Mouse (Mus musculus) gastrocnemius, postnatal 14 days (tissue): ENCODE data around the gene Zcchc7. TPM values are rescaled to one million over a fixed set of nuclear protein-coding genes. Genes with fewer than 3 reads are reported as not detected.
A peak's percentile ranks its signal among the peaks of the same experiment; 100 is the strongest.
"Not testable (repeated sequence)": the region's sequence is repeated elsewhere in the genome, so short reads cannot be mapped to it uniquely, and the experiment has no call there.

Experiments
- DNase-seq: peaks from one replicate; pipeline ENCODE4 v3.0.0; 2021; ENCODE audit warnings: mixed read lengths
- intact Hi-C: fragments of 180-260 bp; cut with DNase I; formaldehyde crosslinking; loops from one replicate; pipeline ENCODE4 v1.15.1; 2025; ENCODE audit warnings: low total_unique reads
- total RNA-seq, 2 experiments: library from RNA; stranded (reverse); gene quantifications; 2 replicates each; pipeline ENCODE4 v1.2.3; 2021

Zcchc7 gene
- total RNA-seq, 2 experiments from 2014 or later = 13.1 to 13.4 TPM

GRCm38 (mm10) chr4:44756134-44756951, 666 bp downstream of the Zcchc7 start:
- intact Hi-C loops = no loop called here
- peak; percentile 92 for DNase-seq

GRCm38 (mm10) chr4:44757131-44757530, 1.5 kb downstream of the Zcchc7 start:
- intact Hi-C loops, DNase-seq: not testable (repeated sequence)

- intact Hi-C loops = no loop called here
- no peak for DNase-seq
Observed at GRCm38 (mm10) chr4:44774890-44775289, 19.2 kb downstream of the Zcchc7 start.

GRCm38 (mm10) chr4:44776651-44777050, 21.0 kb downstream of the Zcchc7 start:
- intact Hi-C loops = no loop called here

GRCm38 (mm10) chr4:44777101-44777500, 21.4 kb downstream of the Zcchc7 start:
- intact Hi-C loops = no loop called here
- no peak for DNase-seq

More at GRCm38 (mm10) chr4:44776651-44777050, 21.0 kb downstream of the Zcchc7 start:
- DNase-seq = peak; percentile 6

GRCm38 (mm10) chr4:44777711-44778110, 22.0 kb downstream of the Zcchc7 start:
- intact Hi-C loops = no loop called here
- no peak for DNase-seq

GRCm38 (mm10) chr4:44778316-44778715, 22.6 kb downstream of the Zcchc7 start:
- DNase-seq = no peak
- intact Hi-C loops = no loop called here

GRCm38 (mm10) chr4:44780462-44781157, 24.9 kb downstream of the Zcchc7 start:
- DNase-seq = no peak
- intact Hi-C loops = no loop called here

GRCm38 (mm10) chr4:44781494-44781893, 25.8 kb downstream of the Zcchc7 start:
- no peak for DNase-seq
- intact Hi-C loops = no loop called here

GRCm38 (mm10) chr4:44783566-44784292, 28.1 kb downstream of the Zcchc7 start:
- intact Hi-C loops = no loop called here
- DNase-seq = no peak

- no peak for DNase-seq
Observed at GRCm38 (mm10) chr4:44812855-44813254, 57.2 kb downstream of the Zcchc7 start.

GRCm38 (mm10) chr4:44813770-44814169, 58.1 kb downstream of the Zcchc7 start:
- intact Hi-C loops = no loop called here

More at GRCm38 (mm10) chr4:44812855-44813254, 57.2 kb downstream of the Zcchc7 start:
- intact Hi-C loops = no loop called here

GRCm38 (mm10) chr4:44816584-44816983, 60.9 kb downstream of the Zcchc7 start:
- intact Hi-C loops = no loop called here
- DNase-seq = no peak

More at GRCm38 (mm10) chr4:44813770-44814169, 58.1 kb downstream of the Zcchc7 start:
- DNase-seq = no peak

GRCm38 (mm10) chr4:44830609-44831008, 74.9 kb downstream of the Zcchc7 start:
- intact Hi-C loops = no loop called here
- no peak for DNase-seq

GRCm38 (mm10) chr4:44851835-44852251, 96.2 kb downstream of the Zcchc7 start:
- no peak for DNase-seq
- intact Hi-C loops = no loop called here

- DNase-seq = no peak
- intact Hi-C loops = no loop called here
Observed at GRCm38 (mm10) chr4:44871591-44871990, 115.9 kb downstream of the Zcchc7 start.

- intact Hi-C loops = no loop called here
- no peak for DNase-seq
Observed at GRCm38 (mm10) chr4:44872048-44872447, 116.4 kb downstream of the Zcchc7 start.

GRCm38 (mm10) chr4:44880065-44880623, 124.5 kb downstream of the Zcchc7 start:
- DNase-seq = no peak
- intact Hi-C loops = no loop called here

- intact Hi-C loops = no loop called here
Observed at GRCm38 (mm10) chr4:44886143-44886542, 130.5 kb downstream of the Zcchc7 start.

GRCm38 (mm10) chr4:44891344-44891743, 135.7 kb downstream of the Zcchc7 start:
- intact Hi-C loops = no loop called here
- no peak for DNase-seq

More at GRCm38 (mm10) chr4:44886143-44886542, 130.5 kb downstream of the Zcchc7 start:
- DNase-seq = no peak
